Mouse (Mus musculus) right cerebral cortex, postnatal 36 days (tissue): Measurements from ENCODE around the gene Cmtr2.
A peak's percentile ranks its signal among the peaks of the same experiment; 100 is the strongest.

Experiments
- DNase-seq, 2 experiments: peaks; one replicate each; pipeline ENCODE4 v3.0.0; 2022; ENCODE audit warnings: low spot score in 2 of 2, mixed read lengths in 1 of 2

The Cmtr2 gene

GRCm38 (mm10) chr8:110253986-110254385, 38.5 kb downstream of the Cmtr2 start:
- DNase-seq: no peak

DNA sequence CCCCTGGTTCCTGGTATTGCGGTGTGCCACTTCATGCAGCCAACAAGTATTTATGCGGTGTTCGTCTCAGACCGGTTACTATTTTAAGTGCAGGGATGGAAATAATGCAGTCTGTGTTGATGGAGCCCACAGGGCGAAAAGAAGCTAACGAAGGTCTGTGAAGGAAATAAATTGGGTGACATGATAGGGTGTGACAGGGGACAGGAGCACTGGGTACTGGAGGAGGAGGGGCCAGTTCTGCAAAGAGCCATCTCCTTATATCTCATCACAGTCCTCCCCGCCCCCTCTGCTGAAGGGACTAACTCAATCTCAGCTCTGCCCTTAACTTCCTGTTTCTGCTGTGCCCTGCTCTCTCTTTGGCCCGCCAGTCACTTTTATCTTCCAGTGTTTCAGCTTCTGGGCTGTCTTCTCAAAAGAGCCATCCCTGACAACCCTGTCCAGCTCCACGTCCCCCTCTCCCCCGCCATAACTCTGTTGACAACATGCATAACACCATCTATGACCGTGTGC, 50.4 kb downstream of the Cmtr2 start:
- DNase-seq: no peak

- peak; percentile 76 to 82 for DNase-seq
Observed at GRCm38 (mm10) chr8:110266741-110267140, 51.3 kb downstream of the Cmtr2 start, which contains the start of gene Hydin. Hydin (plus strand) TSS chr8:110266977.

DNA sequence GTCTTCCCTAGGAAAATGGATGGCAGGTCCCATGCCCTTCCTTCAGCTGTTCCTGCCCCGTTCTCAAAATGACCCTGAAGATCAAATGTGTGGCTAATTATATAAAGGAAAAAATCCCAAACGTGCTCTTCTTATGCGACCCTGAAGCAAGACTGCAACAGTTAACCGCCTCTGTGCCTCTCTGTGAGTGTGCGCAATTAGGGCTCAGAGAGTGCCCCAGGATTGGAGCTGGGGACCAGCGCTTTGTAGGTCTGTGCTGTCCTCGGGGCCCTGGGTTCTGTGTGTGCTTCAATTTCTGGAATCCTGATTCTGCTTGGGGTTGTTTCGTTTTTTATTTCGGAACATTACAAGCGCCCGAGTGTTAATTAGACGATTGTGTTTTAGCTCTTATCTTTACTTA, 51.8 kb downstream of the Cmtr2 start:
- DNase-seq: no peak

DNA sequence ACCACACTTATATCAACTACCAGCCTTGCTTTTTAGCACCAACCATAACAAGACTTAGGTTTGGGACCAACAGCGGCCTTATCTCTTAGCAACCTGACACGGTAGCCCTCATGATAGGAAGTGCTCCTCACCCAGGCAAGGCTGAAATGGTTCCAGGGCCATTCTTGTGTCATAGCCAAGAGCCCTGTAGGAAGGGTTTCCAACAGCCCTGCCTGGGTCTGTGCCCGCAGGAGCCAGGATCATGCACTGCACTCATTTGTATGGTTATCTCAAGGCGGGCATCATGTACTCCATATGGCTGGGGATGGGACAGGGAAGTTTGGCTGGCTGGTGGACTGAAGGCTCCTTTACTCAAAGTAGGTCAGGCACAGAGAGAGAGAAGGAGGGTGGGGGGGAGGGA, 55.2 kb downstream of the Cmtr2 start:
- DNase-seq: no peak

DNA sequence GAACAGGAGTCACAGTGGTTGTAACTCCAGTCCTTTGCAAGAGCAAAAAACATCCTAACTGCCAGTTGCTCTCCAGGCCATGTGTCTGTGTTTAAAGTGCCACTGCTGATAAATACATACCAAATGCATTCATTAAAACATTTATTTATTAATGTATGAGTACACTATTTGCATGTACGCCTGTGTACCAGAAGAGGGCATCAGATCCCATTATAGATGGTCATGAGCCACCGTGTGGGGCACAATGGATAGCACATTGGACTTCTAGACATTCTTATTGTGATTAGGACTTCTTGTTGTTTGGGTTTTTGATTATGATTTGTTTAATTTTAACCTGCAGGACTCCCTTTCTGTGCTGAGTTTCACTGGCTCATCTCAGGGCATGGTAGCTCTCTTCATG, 57.9 kb downstream of the Cmtr2 start:
- no peak for DNase-seq
